Mouse (Mus musculus) CD4-positive helper T cell, adult 2 months (primary cell): ENCODE data around the gene Gls.
A peak's percentile ranks its signal among the peaks of the same experiment; 100 is the strongest.

Experiments
- DNase-seq: peaks from one replicate; pipeline ENCODE4 v3.0.0-alpha.2; 2012; ENCODE audit warnings: low read depth, missing footprints, low spot score

Gls gene

GRCm38 (mm10) chr1:52248899-52249556, 16.0 kb upstream of the Gls start:
- no peak for DNase-seq

- no peak for DNase-seq
Measured at GRCm38 (mm10) chr1:52242270-52242669, 9.2 kb upstream of the Gls start.

- no peak for DNase-seq
Measured at GRCm38 (mm10) chr1:52232766-52233140, 279 bp downstream of the Gls start.

- DNase-seq = peak; percentile 89
Measured at GRCm38 (mm10) chr1:52231939-52232765, 880 bp downstream of the Gls start.

- DNase-seq = no peak
Measured at GRCm38 (mm10) chr1:52230404-52230803, 2.6 kb downstream of the Gls start.

GRCm38 (mm10) chr1:52228178-52228577, 4.9 kb downstream of the Gls start:
- DNase-seq = peak; percentile 46

- no peak for DNase-seq
Measured at GRCm38 (mm10) chr1:52226416-52226815, 6.6 kb downstream of the Gls start.

- DNase-seq = no peak
Measured at GRCm38 (mm10) chr1:52216766-52217165, 16.3 kb downstream of the Gls start.

- DNase-seq = no peak
Measured at GRCm38 (mm10) chr1:52182992-52183391, 50.0 kb downstream of the Gls start.

- no peak for DNase-seq
Measured at GRCm38 (mm10) chr1:52181994-52182393, 51.0 kb downstream of the Gls start.

GRCm38 (mm10) chr1:52179939-52180568, 53.0 kb downstream of the Gls start:
- DNase-seq = no peak

GRCm38 (mm10) chr1:52176999-52177398, 56.0 kb downstream of the Gls start:
- no peak for DNase-seq

- DNase-seq = no peak
Measured at GRCm38 (mm10) chr1:52175983-52176382, 57.0 kb downstream of the Gls start.

- no peak for DNase-seq
Measured at GRCm38 (mm10) chr1:52175321-52175720, 57.7 kb downstream of the Gls start.

- no peak for DNase-seq
Measured at GRCm38 (mm10) chr1:52171271-52171670, 61.8 kb downstream of the Gls start.

GRCm38 (mm10) chr1:52170747-52171146, 62.3 kb downstream of the Gls start:
- DNase-seq = no peak

- DNase-seq = peak; percentile 70
Measured at GRCm38 (mm10) chr1:52170057-52170456, 63.0 kb downstream of the Gls start.

GRCm38 (mm10) chr1:52166652-52167220, 66.3 kb downstream of the Gls start:
- peak; percentile 49 for DNase-seq

GRCm38 (mm10) chr1:52163707-52164457, 69.2 kb downstream of the Gls start:
- no peak for DNase-seq

GRCm38 (mm10) chr1:52161151-52161550, 71.9 kb downstream of the Gls start:
- DNase-seq = no peak
